Mouse (Mus musculus) intestine, postnatal 0 days (tissue): ENCODE results near the gene BC052040. TPM values are rescaled to one million over a fixed set of nuclear protein-coding genes. Genes with fewer than 3 reads are reported as not detected.

ENCODE experiments used
- ATAC-seq: fragments of 200-750 bp; cut with Nextera tagmentation; 2 replicates; pipeline ENCODE4 v1.8.0; 2017; ENCODE audit warnings: mild to moderate bottlenecking, moderate TSS enrichment, moderate library complexity
- H3K27ac ChIP-seq: fragments of 300-500 bp; sonication (generic); 2 replicates; pipeline ENCODE4 v1.5.1; 2014; ENCODE audit warnings: mild to moderate bottlenecking, low read depth, low read length, moderate library complexity
- H3K27me3 ChIP-seq: fragments of 300-500 bp; sonication (generic); replicated peaks from 2 replicates; pipeline ENCODE4 v1.6.1; 2014; ENCODE audit warnings: low read length, mixed read lengths; ENCODE audit not compliant: control insufficient read depth, insufficient read depth
- H3K36me3 ChIP-seq: fragments of 300-500 bp; sonication (generic); 2 replicates; pipeline ENCODE4 v1.6.1; 2014; ENCODE audit warnings: mild to moderate bottlenecking, moderate library complexity; ENCODE audit not compliant: control insufficient read depth, insufficient read depth
- H3K4me1 ChIP-seq: fragments of 300-500 bp; sonication (generic); replicated peaks from 2 replicates; pipeline ENCODE4 v1.6.1; 2014; ENCODE audit warnings: antibody characterized with exemption, low read length, mixed read lengths; ENCODE audit not compliant: control insufficient read depth, insufficient read depth
- H3K4me2 ChIP-seq: fragments of 300-500 bp; sonication (generic); replicated peaks from 2 replicates; pipeline ENCODE4 v1.6.1; 2014; ENCODE audit warnings: low read depth, mild to moderate bottlenecking, moderate library complexity
- H3K4me3 ChIP-seq: fragments of 300-500 bp; sonication (generic); 2 replicates; pipeline ENCODE4 v1.5.1; 2014; ENCODE audit warnings: low read depth, low read length
- H3K9ac ChIP-seq: fragments of 300-500 bp; sonication (generic); 2 replicates; pipeline ENCODE4 v1.6.1; 2014; ENCODE audit warnings: mild to moderate bottlenecking, low read depth, low read length
- H3K9me3 ChIP-seq: fragments of 300-500 bp; sonication (generic); 2 replicates; pipeline ENCODE4 v1.6.1; 2016; ENCODE audit warnings: mixed run types; ENCODE audit not compliant: control insufficient read depth
- CTCF ChIP-seq: sonication (generic); IDR thresholded peaks from 2 replicates; pipeline ENCODE4 v1.5.1; 2016; ENCODE audit warnings: low read depth, mild to moderate bottlenecking, control low read depth, antibody characterized with exemption, moderate library complexity
- WGBS: fragments of 180-500 bp; shearing (Covaris S2); extraction: QIAGEN DNeasy Blood & Tissue Kit; methylation state at CpG from one replicate; pipeline ENCODE4 v1.1.7; 2014; 5-methylcytosine and 5-hydroxymethylcytosine counted together
- polyA plus RNA-seq: library from polyadenylated mRNA; unstranded; fragments of >200 nt; fragmentation: Nextera tagmentation; extraction: Ambion mirVana; gene quantifications from 2 replicates; pipeline ENCODE4 v1.2.1, GENCODE M21; 2015

The BC052040 gene
- polyA plus RNA-seq, 1 experiment from 2014 or later = 4.7 TPM

DNA sequence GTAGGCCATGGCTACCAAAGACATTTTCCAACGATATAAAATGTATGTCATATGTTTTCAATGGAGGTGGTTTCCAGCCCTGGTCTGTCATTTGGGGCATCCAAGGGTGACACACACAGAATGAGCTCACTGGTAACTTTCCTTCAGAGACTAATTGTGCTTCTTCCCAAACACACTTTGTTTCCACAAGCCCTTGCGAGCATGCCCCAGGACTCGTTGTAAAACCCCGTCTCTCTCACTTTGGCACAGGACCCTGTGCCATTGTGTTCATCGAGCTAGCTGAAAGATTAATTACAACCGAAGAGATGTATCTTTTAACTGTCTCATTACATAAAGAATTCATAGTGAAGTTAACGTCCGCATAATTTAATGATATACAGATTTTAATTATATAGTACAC lies 78.2 kb downstream of the BC052040 start:
- ATAC-seq = no peak

DNA sequence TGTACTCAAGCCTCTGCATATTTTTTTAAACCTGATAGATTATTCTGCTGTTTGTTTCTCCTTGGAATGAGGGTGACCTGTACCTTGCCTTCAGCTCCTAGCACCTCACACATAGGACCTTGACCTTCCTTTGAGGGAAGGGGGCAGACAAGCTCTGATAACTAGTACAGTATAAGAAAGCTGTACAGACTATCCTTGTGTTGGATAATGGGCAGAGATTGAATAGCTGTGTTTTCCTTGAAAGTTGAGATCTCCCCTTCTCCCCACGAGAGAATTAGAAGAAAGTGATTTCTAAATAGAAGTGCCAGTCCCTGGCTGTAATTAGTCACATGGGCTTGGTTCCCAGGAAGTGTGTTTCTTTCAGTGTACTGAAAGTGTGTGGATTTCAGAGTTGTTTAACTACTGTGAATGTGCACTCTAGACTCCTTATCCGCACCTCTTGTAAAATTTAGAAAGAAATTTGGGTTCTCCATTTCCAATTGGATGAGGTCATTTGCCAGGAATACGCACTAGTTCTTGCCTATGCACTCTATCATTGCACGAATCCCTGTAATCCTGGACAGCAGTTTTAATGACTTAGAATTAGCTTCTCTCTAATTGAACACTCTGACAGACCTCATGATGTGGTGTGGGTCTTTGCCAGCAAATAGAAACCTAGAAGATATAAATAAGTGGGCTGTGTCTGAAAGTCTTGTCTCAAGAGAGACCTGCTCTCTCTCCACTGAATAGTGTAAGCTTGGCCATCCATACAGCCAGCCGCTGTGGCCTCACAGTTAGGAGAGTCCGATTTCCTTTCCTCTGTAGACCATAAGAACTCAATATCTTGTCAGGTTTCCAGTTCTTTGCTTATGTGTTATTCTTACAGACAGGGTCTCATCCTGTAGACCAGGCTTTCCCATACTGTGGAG lies 79.0 kb downstream of the BC052040 start:
- no peak for TF ChIP-seq CTCF
- Histone ChIP-seq H3K9ac (no peak overlapping the region), H3K4me3 (no peak overlapping the region), H3K27me3 (no peaks in the 10 kb centered on the region), H3K4me2 (no peak overlapping the region), H3K9me3 (no peaks in the 10 kb centered on the region), H3K4me1 (no peaks in the 10 kb centered on the region), H3K27ac (no peak overlapping the region), H3K36me3 (no peaks in the 10 kb centered on the region)
- WGBS = 86% methylated on average over 6 of the region's 6 CpGs
- ATAC-seq = no peak

More for the DNA sequence above, 78.2 kb downstream of the BC052040 start:
- Histone ChIP-seq H3K4me1 (no peaks in the 10 kb centered on the region), H3K9ac (no peak overlapping the region), H3K36me3 (no peaks in the 10 kb centered on the region), H3K4me3 (no peak overlapping the region), H3K27ac (no peak overlapping the region), H3K9me3 (no peaks in the 10 kb centered on the region), H3K4me2 (no peak overlapping the region), H3K27me3 (no peaks in the 10 kb centered on the region)
- 86% methylated on average over 8 of the region's 8 CpGs for WGBS
- TF ChIP-seq CTCF = no peak

- no peaks in the 10 kb centered on the region for H3K36me3 ChIP-seq
- no peaks in the 10 kb centered on the region for H3K4me1 ChIP-seq
- no peak overlapping the region for H3K4me3 ChIP-seq
- no peak overlapping the region for H3K27ac ChIP-seq
- no peak overlapping the region for H3K4me2 ChIP-seq
- ATAC-seq = no peak
- no peaks in the 10 kb centered on the region for H3K9me3 ChIP-seq
- TF ChIP-seq CTCF = no peak
- H3K9ac ChIP-seq = no peak overlapping the region
- 85% methylated on average over 2 of the region's 2 CpGs for whole genome bisulfite sequencing
- no peaks in the 10 kb centered on the region for H3K27me3 ChIP-seq
Observed at GRCm38 (mm10) chr2:115667516-115667915, 86.0 kb downstream of the BC052040 start.

GRCm38 (mm10) chr2:115673054-115673660 lies 91.6 kb downstream of the BC052040 start:
- no peak for TF ChIP-seq CTCF
- Histone ChIP-seq H3K36me3 (no peaks in the 10 kb centered on the region), H3K9me3 (no peaks in the 10 kb centered on the region), H3K27me3 (no peaks in the 10 kb centered on the region), H3K4me2 (no peak overlapping the region), H3K4me3 (no peak overlapping the region), H3K4me1 (no peaks in the 10 kb centered on the region), H3K27ac (no peak overlapping the region), H3K9ac (no peak overlapping the region)
- no peak for ATAC-seq
- WGBS = 83% methylated on average over 7 of the region's 7 CpGs

GRCm38 (mm10) chr2:115678786-115679185 lies 97.3 kb downstream of the BC052040 start:
- no peak overlapping the region for H3K4me2 ChIP-seq
- H3K9ac ChIP-seq = no peak overlapping the region
- H3K9me3 ChIP-seq = no peaks in the 10 kb centered on the region
- ATAC-seq = no peak
- H3K27me3 ChIP-seq = no peaks in the 10 kb centered on the region
- no peak for TF ChIP-seq CTCF
- H3K4me1 ChIP-seq = no peaks in the 10 kb centered on the region
- WGBS = 72% methylated on average over 5 of the region's 5 CpGs
- H3K36me3 ChIP-seq = no peaks in the 10 kb centered on the region
- no peak overlapping the region for H3K27ac ChIP-seq
- H3K4me3 ChIP-seq = no peak overlapping the region

DNA sequence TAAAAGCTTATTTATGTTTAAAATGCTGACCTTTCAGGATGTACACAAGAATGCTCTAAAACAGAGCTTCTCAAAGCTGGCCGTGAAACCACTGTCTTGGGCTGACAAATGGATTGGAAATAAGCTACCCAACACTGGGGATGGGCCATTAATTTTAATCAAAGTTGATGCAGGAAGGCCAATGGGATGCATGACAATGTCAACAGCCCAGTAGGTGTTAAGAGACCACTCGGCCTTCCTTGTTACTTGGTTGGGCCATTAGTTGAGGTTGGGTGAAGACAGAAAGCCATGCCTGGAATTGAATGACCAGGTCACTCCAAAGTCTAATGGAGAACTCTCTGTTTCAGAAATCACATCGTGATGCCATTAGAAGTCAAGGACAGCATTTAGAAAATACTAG lies 103.7 kb downstream of the BC052040 start:
- WGBS = 72% methylated on average over 3 of the region's 3 CpGs
- Histone ChIP-seq H3K4me3 (no peak overlapping the region), H3K27ac (no peak overlapping the region), H3K4me1 (no peaks in the 10 kb centered on the region), H3K36me3 (no peaks in the 10 kb centered on the region), H3K9me3 (no peaks in the 10 kb centered on the region), H3K9ac (no peak overlapping the region), H3K27me3 (no peaks in the 10 kb centered on the region), H3K4me2 (no peak overlapping the region)
- TF ChIP-seq CTCF = no peak
- no peak for ATAC-seq
